Mouse (Mus musculus) common myeloid progenitor, adult 5-6 weeks (primary cell): ENCODE measurements around the gene Pofut2. TPM values are rescaled to one million over a fixed set of nuclear protein-coding genes. Genes with fewer than 3 reads are reported as not detected.

ENCODE experiments used
- ATAC-seq: replicated peaks from 2 replicates; pipeline ENCODE4 v1.8.0; 2016; ENCODE audit warnings: low read depth, mild to moderate bottlenecking, moderate TSS enrichment, inconsistent platforms; ENCODE audit not compliant: poor library complexity, severe bottlenecking
- total RNA-seq: library from RNA; stranded (forward); fragments of 200-1000, 187-1606 nt; gene quantifications from 2 replicates; pipeline ENCODE4 v1.2.3, GENCODE M21; 2017

Pofut2 gene
- total RNA-seq, 1 experiment from 2014 or later = 13.9 TPM

DNA sequence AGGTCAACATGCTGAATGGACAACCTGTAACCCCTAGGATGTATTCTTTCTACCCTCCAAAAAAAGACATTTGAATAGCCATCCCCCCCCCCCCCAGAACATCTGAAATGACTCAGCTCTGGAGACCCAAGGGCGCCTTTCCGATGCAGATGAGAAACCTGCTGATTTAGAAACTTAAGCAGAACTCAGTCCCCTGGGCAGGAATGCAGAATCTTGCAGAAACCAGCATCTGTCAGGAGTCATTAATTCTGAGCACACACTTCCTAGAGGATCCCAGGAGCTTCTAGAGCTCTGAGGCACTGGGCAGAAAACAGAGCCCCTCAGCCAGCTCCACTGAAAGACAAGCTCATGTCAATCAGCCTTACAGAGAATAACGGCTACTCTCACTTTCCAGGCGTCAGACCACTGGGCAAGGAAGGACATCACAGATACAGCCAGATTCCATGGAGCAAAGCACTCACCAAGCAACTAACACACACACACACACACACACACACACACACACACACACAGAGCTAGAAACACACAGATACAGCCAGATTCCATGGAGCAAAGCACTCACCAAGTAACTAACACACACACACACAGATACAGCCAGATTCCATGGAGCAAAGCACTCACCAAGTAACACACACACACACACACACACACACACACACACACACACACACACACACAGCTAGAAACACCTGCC, 46.0 kb downstream of the Pofut2 start:
- no peak for ATAC-seq

DNA sequence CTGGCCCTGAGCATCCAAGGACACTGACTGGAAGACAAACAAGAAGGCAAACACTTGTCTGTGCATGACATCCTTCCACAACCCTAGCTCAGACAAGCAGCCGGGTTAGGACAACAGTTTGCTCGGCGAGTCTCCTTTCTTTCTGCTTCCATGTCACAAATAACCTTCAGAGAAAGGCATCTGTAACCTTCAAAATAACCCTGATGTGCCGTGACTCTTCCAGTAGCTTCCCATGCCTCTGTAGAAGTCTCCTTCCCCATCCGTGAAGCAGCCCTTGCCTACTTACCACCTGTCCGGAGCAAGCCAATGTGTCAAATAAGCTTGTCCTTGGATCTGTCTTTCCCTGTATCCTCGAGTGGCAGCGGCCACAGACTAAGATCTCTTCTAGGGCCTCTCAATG, 46.7 kb downstream of the Pofut2 start:
- ATAC-seq = no peak

DNA sequence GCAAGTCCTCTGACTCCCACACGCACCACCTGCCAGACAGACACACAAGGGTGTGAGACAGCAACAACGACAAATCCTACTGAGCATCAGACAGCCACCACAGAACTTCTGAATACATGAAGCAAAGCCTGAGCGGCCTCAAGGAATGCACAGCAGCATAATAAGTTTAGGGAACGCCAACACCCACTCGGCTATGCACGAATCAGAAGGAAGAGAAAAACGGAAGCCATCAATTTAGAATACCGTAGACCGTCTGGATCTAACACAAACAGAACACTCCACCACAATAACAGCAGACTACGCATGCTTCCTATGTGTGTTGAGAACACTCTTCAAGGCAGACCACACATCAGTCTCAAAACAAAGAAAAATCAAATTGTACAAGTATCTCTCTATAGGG, 50.0 kb downstream of the Pofut2 start:
- ATAC-seq = no peak

- ATAC-seq = peak; percentile 58; the same call in 1 of the 2 replicates
These were observed 55.8 kb downstream of the Pofut2 start for GRCm38 (mm10) chr10:77314711-77315266.

- ATAC-seq = no peak
These were observed 56.7 kb downstream of the Pofut2 start for GRCm38 (mm10) chr10:77315682-77316081.

Other genes starting within 250 kb of the Pofut2 start
- gene Slc19a1, start 227.0 kb upstream of the Pofut2 start, total RNA-seq = 15.1 and 28.0 TPM in 2 replicates
- gene Col18a1, start 92.7 kb upstream of the Pofut2 start, total RNA-seq = 0.23 TPM in 1 of 2 replicates, not detected in the other
- gene Adarb1, start 159.1 kb downstream of the Pofut2 start, total RNA-seq = 0.15 and 2.7 TPM in 2 replicates